Mouse (Mus musculus) ovary, postnatal 10 days (tissue): Measurements from ENCODE around the gene Cdk1.

Experiments
- DNase-seq: peaks from one replicate; pipeline ENCODE4 v3.0.0; 2022; ENCODE audit warnings: low spot score

Gene Cdk1

DNA sequence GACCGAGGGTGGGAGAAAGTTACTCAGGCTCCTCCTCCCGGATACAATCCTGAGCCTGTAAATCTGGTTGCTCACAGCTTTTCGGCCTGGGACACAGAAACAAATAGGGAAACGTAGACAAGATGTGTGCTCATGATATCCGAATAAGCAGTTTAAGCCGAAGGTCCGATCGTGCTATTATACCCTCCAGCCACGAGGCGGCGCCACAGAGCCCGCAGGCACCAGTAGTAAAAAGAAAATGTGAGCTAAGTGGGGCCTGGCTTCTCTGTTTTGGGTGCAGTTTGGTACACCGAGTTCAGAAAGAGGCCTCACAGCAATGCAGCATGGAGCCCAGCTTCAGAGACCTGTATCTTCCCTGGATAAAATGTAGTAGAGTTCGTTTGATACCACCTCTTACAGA is 46.5 kb downstream of the Cdk1 start:
- DNase-seq = no peak

DNA sequence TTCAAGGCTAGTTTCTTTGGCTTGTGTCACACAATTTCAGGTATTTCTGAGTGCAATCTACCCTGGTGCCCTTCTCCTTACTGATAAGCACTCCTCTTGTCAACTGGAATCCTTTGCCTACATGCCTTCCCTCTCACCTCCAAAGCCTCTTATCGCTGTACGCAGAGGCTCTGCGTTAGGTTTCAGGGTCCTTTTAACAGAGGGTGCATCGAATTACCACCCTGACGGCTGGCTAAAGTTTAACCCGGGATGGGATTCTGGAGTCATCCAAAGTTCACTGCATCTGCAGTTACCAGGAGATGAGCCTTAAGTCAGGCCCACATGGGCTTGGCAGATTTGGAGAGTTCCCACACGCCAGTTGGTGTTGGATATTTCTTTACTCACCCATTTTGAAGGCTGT is 47.1 kb downstream of the Cdk1 start:
- no peak for DNase-seq

DNA sequence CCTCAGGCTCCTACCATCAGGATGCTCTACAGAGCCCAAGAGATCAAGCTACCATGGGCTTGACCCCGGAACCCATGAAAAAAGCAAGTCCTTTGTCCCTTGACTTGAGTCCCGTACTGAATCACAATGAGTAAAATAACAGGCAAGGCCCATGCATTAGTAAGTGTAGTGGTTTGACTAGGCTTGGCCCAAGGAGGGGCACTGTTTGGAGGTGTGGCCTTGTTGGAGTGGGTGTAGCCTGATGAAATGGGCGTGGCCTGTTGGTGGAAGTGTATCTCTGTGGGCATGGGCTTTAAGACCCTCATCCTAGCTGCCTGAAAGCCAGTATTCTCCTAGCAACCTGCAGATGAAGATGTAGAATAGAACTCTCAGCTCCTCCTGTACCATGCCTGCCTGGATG is 47.9 kb downstream of the Cdk1 start:
- no peak for DNase-seq

GRCm38 (mm10) chr10:69302667-69303066 is 50.1 kb downstream of the Cdk1 start:
- no peak for DNase-seq

DNA sequence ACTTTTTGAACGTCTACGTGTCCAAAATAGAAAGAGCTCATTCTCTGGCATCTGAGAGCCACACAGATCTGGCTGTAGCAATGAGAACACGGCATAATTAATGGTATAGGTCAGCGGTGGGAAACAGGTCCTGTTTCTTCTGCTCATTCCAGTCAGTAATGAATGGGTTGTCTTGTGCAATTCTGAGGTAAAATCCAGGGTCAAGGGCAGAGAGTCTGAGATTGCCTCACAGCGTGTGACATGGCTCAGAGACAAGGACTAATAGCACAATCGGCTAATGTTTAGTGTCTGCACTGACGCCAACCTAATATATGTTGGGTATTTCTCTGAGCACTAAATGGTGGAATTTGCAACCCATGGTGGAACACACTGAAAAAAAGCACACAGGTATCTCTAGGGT is 52.8 kb downstream of the Cdk1 start:
- no peak for DNase-seq

DNA sequence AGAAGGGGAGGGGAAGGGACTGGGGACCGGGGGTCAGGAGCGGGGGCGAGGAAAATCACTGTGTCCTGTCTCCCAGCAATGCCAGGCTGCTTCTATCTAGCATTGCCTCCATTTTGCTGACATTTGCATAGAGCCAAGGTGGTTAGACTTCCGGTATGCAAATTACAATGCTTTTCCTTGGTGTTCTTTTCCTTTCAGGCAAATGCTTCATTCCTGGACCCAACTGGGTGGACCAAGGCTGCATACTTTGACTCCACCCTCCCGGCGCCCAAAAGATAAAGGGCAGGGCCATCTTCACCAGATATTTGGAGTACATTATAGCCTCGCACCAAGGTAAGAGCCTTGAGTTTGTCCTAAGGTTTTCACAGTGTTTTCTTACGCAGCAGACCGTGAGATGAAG is 56.8 kb downstream of the Cdk1 start:
- DNase-seq = no peak

DNA sequence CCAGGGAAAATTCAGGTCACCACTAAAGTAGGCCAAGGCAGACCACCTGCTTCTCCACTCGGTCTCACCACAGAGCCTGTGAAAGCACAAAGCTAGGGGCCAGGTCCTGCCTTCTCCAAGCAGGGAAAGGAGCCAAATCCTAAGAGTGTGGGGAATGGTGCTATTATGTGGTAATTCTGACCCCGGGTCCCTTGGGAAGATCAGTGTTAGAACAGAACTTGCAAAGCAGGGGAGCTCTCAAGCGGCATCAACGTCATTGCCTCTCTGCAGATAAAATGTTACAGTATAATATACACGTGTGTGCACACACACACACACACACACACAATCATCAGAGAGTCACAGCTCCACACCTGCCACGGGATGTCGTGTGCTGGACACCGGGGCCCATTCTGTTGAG is 62.0 kb downstream of the Cdk1 start:
- no peak for DNase-seq

DNA sequence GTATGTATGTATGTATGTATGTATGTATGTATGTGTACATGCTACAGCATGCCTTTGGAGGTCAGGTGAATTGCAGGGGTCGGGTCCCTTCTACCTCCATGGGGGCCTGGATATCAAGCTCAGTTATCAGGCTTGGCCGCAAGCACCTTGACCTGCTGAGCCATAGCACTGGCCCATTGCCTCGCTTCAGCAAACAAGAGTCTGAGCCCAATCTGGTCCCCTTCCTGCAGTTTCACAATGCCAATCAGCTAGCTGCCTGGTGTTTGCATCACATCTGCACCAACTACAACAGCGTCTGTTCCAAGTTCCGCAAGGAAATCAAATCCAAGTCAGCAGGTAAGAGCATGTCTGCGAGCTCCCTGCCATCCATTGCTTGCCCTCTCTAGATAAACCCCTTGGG is 64.0 kb downstream of the Cdk1 start:
- DNase-seq = no peak

DNA sequence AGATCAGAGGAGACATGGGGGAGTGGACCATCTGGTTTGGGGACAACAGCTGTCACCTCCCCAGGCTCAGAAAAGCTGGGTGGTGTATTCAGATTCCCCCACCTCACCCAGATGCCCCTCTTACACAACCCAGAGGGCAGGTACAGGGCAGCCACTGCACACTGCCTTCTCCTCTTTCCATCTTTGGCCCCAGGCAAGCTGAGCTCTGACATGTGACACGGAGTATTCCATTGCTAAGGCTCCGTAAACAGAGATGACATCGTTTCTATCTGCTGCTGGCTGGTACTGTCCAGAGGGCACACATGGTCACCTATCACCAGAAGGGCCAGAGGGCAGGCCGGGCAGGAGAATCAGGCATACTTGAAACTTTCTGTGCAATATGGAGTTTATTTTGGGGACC is 64.7 kb downstream of the Cdk1 start:
- no peak for DNase-seq

DNA sequence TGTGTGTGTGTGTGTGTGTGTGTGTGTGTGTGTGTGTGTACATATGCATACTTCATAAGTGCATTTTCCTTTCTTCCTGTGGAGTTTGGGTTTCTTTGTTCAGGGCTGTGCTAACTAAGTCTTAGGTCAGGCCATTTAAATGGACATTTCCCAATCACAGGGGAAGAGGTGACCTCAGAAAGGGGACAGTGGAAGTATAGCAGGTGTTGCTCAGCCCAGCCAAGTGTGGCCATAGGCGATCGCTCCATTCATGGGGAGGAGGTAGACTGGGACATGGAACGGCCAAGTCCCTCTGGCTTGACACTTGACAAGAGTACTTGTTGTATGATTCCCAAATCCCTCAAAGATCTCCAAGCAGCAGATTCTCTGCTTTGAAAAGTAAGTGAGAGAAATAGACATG is 65.8 kb downstream of the Cdk1 start:
- no peak for DNase-seq
